Mouse (Mus musculus) T-helper 1 cell (primary cell): Measurements from ENCODE around the gene Gpr18.

Experiments
- in situ Hi-C: fragments of 300-600 bp; cut with MboI, MseI; formaldehyde crosslinking; loops from one replicate; pipeline ENCODE4 v1.15.1; 2025; ENCODE audit warnings: high pct_unique_total_duplicates

Gene Gpr18

DNA sequence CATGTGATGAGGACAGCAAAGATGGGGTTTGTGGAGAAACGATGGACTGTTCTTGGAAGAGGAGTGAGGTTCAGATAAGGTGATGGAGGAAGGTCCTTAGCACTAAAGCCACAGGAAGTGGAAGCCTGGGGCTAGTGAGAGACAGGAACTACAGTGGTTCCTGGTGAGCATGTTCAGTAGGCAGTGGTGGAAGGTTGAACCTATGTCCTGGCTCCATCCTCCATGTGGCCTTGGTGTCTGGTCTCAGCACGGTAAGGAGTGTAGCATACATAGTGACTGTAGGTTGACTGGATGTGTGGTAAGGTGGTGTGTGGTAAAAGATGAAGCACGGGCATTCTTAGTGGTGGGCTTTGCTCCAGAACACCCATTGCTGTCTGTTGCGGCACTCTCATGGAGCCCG, 34.3 kb upstream of the Gpr18 start:
- in situ Hi-C loops: no loop called here

DNA sequence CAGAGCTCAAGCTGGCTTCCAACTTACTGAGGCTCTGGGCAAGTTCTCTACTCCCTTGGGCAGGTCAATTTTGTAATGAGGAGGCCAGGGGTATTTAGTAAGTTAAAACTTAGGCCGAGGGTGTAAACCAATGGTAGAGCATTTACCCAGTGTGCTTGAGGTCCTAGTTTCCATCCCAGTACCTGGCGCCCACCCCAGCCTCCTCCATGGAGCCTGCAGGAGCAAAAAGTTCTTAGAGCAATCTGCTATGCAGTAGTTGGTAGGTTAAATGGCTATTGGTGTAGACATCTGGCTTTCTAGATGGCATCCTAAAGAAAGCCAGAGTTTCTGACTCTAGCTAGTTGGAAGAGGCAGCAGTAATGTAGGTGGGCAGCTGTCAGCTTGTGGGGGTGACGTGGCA, 33.9 kb upstream of the Gpr18 start:
- in situ Hi-C loops: no loop called here

DNA sequence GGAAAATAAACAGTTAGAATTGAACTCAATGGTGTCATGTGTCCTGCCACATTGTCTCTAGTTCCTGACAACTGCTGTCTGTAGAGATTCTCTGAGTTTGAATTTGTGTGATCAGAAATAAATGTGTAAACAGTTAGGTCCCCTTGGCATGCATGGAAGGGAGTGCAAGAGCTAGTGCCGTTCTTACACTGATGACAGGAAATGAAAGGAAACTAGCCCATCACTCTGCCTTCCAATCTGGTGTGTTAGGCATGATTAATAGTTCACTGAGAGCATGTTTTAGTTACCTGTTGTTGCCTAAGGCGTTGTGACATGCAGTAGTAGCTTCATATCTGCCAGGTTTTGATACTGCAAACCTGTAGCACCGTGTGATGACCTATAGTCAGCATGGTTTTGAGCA, 32.4 kb upstream of the Gpr18 start:
- in situ Hi-C loops: no loop called here

DNA sequence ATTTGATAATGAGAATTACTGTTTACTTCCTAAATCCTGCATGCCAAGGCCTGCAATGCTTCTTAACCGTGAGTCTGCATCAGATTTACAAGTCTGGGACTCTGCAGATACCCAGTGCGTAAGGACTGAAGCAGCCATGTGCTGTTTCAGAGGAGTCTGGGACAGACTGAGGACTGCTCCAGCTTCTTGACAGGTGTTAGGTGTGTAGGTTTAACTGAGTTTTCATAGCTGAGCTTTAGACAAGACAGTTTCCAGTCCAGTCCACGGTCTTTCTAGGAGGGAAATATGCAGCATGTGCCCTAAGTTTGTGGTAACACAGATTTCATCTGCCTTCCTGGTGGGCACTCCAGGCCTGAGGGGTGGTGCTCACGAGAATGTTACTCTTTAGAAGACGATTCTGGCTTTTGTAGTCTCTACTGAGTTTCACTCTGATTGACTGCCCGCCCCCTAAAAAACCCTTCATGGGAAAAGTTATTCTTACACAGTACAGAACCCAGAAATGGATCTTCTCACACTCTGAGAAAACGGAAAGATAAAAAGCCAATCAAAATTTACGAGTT, 31.7 kb upstream of the Gpr18 start:
- in situ Hi-C loops: no loop called here

DNA sequence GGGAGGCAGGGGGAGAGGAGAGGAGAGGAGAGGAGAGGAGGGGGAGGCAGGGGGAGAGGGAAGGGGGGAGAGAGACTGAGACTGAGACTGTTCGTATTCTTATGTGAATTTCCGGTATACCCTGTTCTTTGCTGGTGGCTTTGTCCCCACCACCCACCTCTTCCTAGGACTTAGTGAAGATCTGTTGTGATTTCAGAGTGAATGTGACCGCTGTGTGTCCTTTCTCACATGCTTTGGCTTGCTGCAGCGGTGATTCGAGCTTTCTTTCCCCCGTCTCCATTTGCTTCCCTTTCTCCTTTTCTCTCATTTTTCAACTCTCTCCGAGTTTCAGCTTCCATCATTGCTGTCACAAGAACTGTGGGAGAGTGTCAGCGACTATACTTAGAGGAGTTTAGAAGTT, 31.1 kb upstream of the Gpr18 start:
- in situ Hi-C loops: no loop called here

DNA sequence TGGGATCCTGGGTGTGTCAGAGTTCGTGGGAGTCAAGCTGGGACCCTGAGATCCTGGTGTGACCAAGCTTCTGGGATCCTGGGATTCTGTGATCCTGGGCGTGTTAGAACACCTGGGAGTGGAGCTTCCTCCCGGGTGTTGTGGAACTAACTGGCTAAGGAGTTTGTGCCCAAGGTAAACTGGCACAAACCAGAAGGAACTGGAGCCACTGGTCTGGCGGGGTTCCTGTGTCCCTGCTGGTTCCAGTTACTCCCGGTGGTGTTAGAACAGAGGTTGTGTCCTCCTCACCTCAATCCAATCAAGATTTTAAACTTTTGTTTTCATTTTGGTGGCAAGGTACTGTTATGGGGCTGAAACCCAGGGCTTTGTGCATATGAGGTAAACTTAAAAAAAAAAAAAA, 30.6 kb upstream of the Gpr18 start:
- in situ Hi-C loops: no loop called here

DNA sequence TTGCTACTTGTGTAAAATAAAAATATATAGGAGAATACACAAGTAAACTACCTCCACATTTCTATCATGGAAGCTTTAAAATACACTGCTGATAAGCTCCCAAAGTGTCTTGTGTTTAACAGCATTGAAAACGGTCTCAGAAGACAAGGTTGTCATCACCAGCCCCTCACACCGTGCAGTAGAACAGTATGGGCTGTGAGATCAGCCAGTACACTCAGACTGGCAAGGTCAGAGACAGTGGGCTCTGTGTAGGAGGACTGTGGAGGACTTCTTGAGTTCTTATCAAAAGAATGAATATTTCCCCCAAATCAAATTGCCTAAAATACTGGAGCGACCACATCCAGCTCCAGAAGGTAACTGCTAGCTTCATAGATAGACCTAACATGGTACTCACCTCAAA, 24.0 kb upstream of the Gpr18 start:
- in situ Hi-C loops: no loop called here

DNA sequence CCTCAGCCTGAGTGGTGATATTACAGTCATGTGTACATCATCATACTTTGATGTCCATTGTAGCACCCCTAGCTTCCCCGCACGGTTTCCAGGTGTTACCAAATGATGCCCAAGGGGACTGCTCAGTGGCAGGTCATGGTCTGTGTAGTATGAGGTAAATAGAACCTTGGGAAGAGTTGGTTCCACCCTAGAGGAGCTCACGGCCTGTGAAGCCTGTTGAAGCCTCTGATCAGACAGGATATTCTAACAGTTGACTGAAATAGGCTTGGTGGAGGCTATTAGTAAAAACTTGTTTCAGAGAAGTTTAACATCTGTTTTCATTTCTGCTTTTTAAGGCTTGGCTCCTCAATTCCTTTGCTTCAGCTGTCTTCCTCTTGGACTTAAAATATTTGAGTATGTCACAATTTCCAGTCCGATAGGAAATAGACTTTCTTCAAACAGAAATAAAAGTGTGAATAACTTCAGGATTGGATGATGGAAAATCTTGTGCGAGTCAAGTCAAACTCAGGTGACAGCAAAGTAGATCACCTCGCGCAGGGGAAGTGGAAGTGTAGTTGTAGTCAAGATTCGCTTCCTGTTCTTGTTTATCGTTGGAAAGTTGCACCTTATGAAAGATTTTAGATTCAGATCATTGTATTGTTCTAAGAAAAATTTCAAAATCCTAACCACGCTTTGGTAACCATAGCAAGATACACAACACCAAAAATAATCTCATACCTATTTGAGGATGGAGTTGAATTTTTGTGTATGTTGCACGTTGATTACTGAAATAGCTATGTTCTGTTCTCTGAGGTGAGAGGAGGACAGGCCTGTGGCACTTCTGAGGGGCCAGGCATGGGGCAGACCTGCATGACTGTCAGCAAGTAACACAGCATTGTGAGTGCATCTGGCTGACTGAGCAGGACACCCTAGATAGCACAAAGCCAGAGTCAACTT, 22.9 kb upstream of the Gpr18 start:
- in situ Hi-C loops: no loop called here

DNA sequence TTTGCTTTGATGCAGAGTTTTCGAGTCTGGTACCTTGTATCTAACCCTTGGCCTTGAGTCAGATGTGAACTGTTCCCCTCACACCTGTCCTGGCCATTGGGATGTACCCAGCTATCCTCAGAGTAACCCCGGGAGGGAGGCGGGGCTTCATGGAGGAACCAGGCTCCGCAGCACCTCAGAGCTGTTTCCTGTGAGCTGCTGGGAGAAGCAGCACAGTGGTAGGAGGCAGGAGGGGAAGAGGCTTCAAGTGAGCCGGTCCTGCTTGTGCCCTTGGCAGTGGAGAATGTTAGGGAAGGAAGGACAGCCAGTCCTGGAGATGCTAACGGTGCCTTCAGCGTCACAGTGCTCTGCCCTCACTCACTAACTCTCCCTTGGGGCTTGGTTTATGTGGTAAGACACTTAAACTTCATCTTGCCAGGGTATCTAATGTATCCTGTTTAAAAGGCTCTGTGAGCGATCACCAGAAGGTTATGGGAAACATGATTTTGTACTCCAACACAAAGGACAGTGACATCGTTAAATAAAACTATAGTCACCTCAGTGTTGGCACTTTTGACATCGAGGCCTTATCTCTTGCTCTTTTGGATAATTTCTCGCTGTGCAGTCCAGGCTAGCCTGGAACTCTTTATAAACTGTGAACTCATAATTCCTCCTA, 22.1 kb upstream of the Gpr18 start:
- in situ Hi-C loops: no loop called here

DNA sequence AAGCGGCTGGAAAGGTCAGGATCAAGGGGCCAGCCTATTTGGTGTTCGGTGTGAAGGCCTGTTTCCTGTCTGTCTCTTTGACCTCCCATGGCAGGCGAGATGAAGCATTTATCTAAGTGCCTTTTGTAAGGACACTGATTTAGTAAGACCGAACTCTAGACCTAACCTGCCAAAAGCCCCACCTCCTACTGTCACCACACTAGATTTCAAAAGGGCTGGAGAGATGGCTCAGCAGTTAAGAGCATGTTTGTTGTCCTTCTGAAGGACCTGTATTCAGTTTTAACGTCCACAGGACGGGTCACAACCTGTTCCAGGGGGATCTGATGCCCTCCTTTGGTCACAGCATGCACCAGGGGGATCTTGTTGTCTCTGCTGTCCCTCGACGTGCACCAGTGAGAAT, 21.3 kb upstream of the Gpr18 start:
- in situ Hi-C loops: no loop called here

DNA sequence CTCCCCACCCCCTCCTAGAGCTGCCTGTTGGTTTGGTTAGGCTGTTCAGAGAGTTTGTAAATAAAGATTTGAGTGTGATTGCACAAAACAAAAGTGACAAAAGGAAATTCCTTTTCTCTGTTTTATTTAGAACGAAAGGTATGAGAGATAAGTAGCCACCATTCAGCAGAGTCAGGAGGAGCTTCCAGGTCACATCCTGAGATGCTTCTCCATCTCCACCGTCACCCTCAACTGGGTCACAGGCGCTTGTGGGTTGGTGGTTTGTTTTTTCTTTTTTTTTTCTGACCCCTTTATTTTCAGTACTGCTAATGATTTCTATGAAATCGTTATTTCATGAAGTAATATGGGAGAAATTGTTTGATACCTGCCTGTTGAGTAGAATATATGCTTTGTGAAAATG, 20.8 kb upstream of the Gpr18 start:
- in situ Hi-C loops: no loop called here

DNA sequence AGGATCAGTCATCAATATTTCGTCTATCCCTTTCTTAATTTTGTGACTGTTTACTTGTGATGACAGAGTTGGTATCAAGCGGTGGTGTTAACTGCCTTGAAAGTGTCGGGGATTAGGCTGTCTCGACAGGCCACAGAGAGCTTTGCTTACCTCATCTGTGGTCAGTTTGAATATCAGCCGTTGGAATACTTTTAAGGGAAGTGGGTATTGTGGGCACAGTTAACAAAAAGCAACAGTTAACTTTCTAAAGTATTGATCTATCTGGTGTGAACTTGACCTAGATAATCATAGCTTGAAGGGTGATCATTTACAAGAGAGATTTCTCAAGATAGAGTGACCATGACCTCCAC, 19.0 kb upstream of the Gpr18 start:
- in situ Hi-C loops: loop anchor here (5.0 kb wide), 1 partner anchor 68 kb away; no protein-coding TSS in a partner anchor

DNA sequence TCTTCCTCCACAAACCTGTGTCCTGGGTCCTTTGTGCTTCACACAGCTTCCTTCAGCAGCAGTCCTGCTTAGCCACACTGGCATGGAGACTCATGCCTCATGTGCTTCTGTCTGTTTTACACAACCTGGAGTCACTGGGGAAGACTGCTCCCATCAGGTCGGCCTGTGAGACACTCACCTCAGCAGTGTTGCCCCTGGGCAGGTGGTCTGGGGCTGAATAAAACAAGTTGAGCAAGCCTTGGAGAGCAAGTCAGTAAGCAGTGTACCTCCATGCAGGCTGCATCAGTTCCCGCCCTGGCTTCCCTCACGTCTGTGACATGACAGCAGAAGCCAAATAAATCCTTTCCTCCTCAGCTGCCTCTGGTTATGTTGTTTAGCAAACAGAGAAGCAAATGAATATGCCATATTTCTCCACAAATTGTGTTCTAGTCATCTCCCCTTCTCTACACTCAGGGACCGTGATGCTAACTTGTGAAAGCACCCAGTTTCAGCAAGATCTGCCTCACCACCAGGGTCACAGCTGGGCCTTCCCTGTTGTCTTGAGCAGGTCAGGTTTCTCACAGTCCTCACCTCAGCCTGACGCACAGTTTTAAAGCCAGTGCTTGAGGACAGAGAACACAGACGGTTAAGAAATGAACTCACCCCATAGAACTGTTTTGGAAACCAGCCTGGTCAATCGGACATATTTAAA, 18.5 kb upstream of the Gpr18 start:
- in situ Hi-C loops: loop anchor here (5.0 kb wide), 1 partner anchor 68 kb away; no protein-coding TSS in a partner anchor

DNA sequence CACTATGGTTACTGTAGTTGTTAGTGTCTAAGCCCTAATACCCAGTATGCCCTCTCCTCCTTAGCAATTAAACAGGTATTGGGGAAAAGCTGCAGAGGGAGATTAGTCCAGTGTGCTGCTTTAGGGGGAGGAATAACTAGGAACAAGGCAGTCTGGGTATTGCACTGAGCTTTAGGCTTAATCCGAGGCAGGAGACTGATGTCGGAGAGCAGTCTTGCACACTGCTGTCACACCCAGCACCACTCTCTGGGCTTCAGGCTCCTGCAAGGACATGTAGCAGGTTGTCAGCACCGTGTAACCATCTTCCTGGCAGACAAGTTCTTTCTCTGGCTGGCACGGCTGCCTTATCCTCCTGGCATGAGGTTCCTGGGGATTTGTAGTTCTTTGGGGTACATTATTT, 16.6 kb upstream of the Gpr18 start:
- in situ Hi-C loops: loop anchor here (5.0 kb wide), 1 partner anchor 70 kb away; no protein-coding TSS in a partner anchor

DNA sequence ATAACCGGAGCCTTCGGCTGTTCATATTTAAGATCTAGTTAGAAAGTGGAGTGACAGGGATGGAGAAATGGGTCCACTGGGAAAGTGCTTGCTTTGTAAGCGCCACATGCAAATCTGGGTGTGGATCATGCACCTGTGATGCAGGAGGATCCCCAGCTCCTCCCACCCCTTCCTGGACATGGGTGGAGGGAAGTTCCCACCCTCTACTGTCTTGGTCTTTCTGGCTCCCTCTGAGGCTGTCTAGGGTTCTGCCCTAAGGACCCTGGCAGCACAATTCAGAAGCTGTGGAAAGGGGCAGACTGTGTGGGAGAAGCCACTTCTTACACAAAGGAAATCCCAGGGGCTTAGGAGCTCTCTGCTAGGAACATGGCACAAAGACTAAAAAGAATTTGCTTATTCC, 16.0 kb upstream of the Gpr18 start:
- in situ Hi-C loops: loop anchor here (5.0 kb wide), 1 partner anchor 71 kb away; no protein-coding TSS in a partner anchor

DNA sequence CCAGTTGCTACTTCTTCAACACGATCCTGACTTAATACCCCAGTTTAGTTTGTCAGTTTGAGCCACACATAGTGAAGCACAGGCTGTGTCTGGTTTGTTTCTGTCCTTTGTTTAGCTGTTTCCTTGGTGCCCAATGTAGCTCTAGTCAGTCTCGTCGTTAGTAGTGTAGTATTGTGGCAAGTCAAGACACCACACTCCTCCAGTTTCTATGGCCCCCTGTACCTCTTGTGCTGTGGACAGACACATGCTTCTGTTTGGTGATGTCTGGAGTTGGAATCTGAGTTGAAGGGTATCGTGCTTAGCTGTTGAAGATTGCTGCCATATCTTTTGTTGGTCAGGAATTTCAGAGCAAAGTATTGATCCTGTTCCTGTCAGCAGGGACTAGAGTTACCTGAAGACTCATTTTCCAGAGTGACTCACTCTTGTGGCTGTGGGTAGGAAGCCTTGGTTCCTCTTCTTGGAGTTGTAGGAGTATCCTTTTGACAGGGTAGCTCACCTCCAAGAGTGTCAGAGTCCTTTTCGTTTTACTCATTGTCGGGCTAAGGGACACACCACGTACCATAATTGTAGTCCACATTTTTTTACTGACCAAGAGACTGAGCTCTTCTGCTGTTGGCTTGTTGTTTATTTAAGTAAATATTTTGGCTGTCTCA, 15.3 kb upstream of the Gpr18 start:
- in situ Hi-C loops: loop anchor here (5.0 kb wide), 1 partner anchor 71 kb away; no protein-coding TSS in a partner anchor

DNA sequence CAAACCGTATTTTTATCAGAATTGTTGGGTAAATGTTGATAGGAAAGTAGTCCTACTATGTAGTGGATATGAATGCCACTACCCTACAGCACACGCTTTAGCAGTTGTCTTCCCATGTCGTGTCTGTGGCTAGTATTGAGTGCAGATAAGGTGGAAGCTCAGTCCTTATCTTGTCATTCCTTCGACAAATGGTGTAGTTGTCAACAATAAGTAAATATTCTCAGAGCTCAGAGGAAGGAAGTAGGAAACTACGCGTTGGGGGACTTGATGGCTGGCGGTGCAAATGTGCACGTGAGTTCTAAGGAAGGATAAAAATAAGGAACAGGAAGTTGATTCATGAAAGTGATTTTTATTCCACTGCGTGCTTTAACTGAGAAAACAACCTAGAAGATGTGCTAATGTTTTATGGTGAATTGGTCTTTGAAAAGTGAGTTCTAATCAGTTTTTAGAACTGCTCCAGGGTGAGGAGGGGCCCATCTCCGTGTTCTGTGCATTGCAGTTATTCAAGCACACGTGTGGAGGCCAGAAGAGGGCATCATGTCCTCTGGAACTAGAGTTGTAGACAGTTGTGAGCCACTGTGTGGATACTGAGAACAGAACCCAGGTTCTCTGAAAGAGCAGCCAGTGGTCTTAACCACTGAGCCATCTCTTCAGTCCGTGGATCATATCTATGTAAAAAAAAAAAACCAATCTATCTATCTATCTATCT, 13.8 kb upstream of the Gpr18 start:
- in situ Hi-C loops: loop anchor here (5.0 kb wide), 1 partner anchor 133 kb away; no protein-coding TSS in a partner anchor

DNA sequence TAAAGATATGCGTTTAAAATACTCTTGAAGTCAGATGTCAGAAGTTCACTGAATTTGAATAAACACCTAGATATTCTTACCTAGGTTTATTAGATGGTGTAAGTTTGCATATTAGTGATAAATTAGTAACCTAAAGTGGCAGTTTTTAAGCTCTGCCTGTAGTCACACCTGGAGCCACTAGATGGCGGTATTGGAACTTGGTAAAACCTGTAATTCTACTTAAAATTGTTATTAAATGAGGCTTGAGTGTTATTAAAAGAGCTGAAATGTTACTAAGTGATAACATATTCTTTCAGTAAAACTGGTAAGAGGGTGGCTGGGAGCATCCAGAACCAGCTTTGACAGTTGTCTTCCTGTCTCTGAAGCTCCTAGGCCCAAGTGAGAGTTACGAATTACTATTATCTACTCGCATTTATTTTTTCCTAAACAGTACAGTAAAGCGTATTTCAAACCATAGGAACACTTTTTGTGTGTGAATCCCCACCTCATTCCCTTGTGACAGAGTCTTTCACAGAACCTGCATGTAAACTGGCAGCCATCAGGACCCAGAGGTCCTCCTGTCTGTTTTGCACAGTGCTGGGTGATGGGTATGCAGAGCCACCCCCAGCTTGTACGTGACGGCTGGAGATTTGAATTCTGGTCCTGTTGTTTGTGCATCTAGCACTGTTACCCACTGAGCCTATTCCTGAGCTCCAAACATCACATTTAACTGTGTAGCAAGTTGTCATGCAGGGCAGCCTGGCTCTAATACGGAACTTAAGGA, 13.0 kb upstream of the Gpr18 start:
- in situ Hi-C loops: loop anchor here (5.0 kb wide), 1 partner anchor 134 kb away; no protein-coding TSS in a partner anchor

DNA sequence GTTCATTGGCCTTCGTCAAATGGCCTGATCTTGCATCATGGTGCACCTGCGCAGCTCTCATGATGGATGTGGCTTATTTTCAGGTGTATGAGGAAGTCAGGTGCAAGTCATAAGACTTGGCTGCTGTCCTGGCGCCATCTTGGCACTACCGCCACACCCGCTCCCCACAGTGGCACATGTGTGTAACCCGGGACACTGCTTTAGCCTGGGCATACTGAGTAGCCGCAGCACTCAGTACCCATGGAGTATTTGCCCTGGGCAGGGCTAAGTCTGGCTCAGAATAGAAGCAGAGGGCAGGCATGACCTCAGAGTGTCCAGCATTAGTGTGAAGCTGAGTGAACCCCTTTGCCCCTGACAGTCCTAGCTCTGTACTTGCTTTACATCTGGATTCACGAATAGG, 11.9 kb upstream of the Gpr18 start:
- in situ Hi-C loops: loop anchor here (5.0 kb wide), 1 partner anchor 135 kb away; no protein-coding TSS in a partner anchor

DNA sequence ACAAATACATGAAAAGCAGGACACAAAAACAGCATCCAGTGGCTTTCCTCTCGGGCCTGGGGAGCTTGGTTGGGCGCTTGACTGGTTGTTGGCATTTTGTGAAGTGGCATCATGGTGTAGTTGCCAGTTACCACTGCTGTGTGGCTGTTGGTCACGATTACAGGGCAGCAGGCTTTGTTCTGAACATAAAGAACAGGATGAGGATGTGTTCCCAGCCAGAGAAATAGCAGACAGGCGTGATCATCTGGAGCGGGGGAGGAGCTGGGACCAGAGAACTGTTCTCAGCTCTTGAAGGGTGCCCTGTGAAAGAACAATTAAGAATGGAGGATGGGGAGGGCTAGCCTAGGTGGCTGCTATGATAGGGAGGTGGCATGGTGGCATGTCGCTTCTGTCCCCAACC, 11.3 kb upstream of the Gpr18 start:
- in situ Hi-C loops: loop anchor here (5.0 kb wide), 1 partner anchor 135 kb away; no protein-coding TSS in a partner anchor
